Mouse (Mus musculus) testis, adult 2 months (tissue): ENCODE results near the gene Auts2.

ENCODE experiments used
- CTCF ChIP-seq: fragments of 200-500 bp; IDR thresholded peaks from 2 replicates; pipeline ENCODE4 v1.5.1; 2012; ENCODE audit warnings: low read depth, mild to moderate bottlenecking, inconsistent platforms, low read length, moderate library complexity; ENCODE audit not compliant: control insufficient read depth, insufficient read depth, insufficient replicate concordance
- POLR2A ChIP-seq: fragments of 200-500 bp; IDR thresholded peaks from 2 replicates; pipeline ENCODE4 v1.6.1; 2012; ENCODE audit warnings: low read depth, mild to moderate bottlenecking, inconsistent platforms, low read length, moderate library complexity; ENCODE audit not compliant: control insufficient read depth

DNA sequence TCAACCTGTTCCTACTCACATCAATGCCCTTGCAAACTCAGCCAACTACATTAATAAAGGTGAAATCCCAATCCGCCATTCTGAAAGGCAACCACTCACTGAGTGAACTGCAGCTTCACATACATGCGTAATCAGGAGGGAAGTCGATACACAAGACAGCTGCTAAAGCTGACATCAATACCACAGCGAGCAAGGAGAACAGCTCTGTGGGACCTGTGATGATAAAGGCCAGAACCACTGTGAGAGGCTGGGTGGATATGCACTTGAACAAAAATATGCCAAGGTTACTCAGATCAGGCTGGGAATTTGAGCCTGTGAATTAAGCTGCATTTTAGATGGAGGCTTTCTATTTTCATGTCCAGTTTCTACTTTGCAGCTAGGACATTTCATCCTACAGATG, 271.0 kb downstream of the Auts2 start:
- TF ChIP-seq CTCF (no peak), POLR2A (no peak)
